Mouse (Mus musculus): Measurements from ENCODE around the gene Dyx1c1. TPM values are rescaled to one million over a fixed set of nuclear protein-coding genes. Genes with fewer than 3 reads are reported as not detected.

Dyx1c1 gene
- polyA plus RNA-seq, 1 experiment from 2014 or later, result 2.8 TPM

Small RNA genes lying within 50 kb of the gene (microRNA-seq; reads per million reads assigned to microRNA genes)
- gene Gm27353, result not detected

Other genes with a start within 250 kb of the Dyx1c1 start
- gene Prtg, start 151.9 kb upstream of the Dyx1c1 start, polyA plus RNA-seq (2015; fragmentation: Nextera tagmentation; extraction: Ambion mirVana), result 0.41 and 0.56 TPM in 2 replicates
- gene Pygo1, start 33.1 kb upstream of the Dyx1c1 start, polyA plus RNA-seq (2015; fragmentation: Nextera tagmentation; extraction: Ambion mirVana), result 13.5 and 14.2 TPM in 2 replicates
- gene Gm44503, start 67 bp downstream of the Dyx1c1 start, polyA plus RNA-seq (2015; fragmentation: Nextera tagmentation; extraction: Ambion mirVana), result not detected in 2 replicates
- gene Ccpg1os, start 26.6 kb downstream of the Dyx1c1 start, polyA plus RNA-seq (2015; fragmentation: Nextera tagmentation; extraction: Ambion mirVana), result 24.2 and 24.9 TPM in 2 replicates
- 51.8 and 52.3 TPM in 2 replicates for gene Ccpg1, start 26.6 kb downstream of the Dyx1c1 start, polyA plus RNA-seq (2015; fragmentation: Nextera tagmentation; extraction: Ambion mirVana)
- 14.9 and 18.6 TPM in 2 replicates for gene Pigb, start 81.6 kb downstream of the Dyx1c1 start, polyA plus RNA-seq (2015; fragmentation: Nextera tagmentation; extraction: Ambion mirVana)
- 3.3 and 3.6 TPM in 2 replicates for gene Rab27a, start 86.1 kb downstream of the Dyx1c1 start, polyA plus RNA-seq (2015; fragmentation: Nextera tagmentation; extraction: Ambion mirVana)
- 0.24 and 0.25 TPM in 2 replicates for gene Khdc3, start 143.1 kb downstream of the Dyx1c1 start, polyA plus RNA-seq (2015; fragmentation: Nextera tagmentation; extraction: Ambion mirVana)
- gene Gm20509, start 143.7 kb downstream of the Dyx1c1 start, polyA plus RNA-seq (2015; fragmentation: Nextera tagmentation; extraction: Ambion mirVana), result not detected in 2 replicates
- 103 and 109 TPM in 2 replicates for gene Rsl24d1, start 154.6 kb downstream of the Dyx1c1 start, polyA plus RNA-seq (2015; fragmentation: Nextera tagmentation; extraction: Ambion mirVana)